Mouse (Mus musculus) monocyte, adult 59 days (primary cell): ENCODE data around the gene Nelfe. TPM values are rescaled to one million over a fixed set of nuclear protein-coding genes. Genes with fewer than 3 reads are reported as not detected.

Experiments used
- total RNA-seq, 2 experiments: library from RNA; stranded (reverse); gene quantifications; one replicate each; pipeline ENCODE4 v1.2.4; 2023

Nelfe gene
- total RNA-seq: 10 to 100 TPM; 21.6 to 31.4 TPM

DNA sequence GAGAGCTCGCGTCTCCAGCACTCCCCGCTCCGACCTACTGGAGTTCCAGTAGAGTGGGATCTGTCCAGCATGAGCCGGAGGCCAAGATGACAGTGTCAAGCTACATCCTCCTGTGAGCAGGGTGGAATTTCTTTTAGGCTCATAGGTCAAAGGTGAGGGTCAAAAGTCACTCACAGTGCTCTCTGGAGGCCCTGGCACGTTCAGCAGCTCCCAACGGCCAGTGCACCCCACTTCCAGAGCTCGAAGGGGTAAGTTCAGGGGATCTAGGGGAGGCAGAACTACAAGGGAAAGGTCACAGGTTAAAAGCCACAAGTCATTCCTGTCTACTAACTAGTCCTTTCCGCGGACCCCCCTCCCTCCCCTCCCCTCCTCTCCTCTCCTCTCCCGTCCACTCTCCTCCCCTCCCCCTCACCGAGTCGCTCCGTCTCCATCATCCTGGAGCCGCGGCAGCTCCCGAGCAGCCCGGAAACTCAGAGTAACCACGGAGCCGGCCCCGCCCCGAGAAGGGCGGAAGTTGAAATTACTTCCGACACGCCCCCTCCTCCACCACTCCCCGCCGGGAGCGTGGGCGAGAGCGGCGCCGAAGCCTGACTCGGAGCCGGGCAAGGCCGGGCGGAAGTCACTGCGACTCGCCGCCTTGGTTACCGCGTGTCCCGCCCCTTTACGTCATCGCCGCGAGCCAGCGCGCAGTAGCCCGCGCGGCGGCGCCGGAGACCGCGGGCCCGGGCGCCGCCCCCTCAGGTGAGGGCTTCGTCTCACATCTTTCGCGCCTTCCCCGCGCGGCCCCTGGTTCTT lies at the start of gene Nelfe, which contains the start of gene Skiv2l:
Gene Nelfe (plus strand): TSS at position 670 of the 795 bp plus-strand sequence.
Gene Skiv2l (minus strand): TSS at position 489 of the 795 bp plus-strand sequence.

GRCm38 (mm10) chr17:34804301-34804700 lies 45.9 kb upstream of the Nelfe start, which contains the start of gene Cyp21a1:
Gene Cyp21a1 (minus strand): TSS chr17:34804561.

GRCm38 (mm10) chr17:34836856-34837221 lies 13.4 kb upstream of the Nelfe start, which contains the start of the genes Stk19 and Dxo:
Gene Stk19 (minus strand): TSS chr17:34836945.
Gene Dxo (plus strand): TSS chr17:34837019.

DNA sequence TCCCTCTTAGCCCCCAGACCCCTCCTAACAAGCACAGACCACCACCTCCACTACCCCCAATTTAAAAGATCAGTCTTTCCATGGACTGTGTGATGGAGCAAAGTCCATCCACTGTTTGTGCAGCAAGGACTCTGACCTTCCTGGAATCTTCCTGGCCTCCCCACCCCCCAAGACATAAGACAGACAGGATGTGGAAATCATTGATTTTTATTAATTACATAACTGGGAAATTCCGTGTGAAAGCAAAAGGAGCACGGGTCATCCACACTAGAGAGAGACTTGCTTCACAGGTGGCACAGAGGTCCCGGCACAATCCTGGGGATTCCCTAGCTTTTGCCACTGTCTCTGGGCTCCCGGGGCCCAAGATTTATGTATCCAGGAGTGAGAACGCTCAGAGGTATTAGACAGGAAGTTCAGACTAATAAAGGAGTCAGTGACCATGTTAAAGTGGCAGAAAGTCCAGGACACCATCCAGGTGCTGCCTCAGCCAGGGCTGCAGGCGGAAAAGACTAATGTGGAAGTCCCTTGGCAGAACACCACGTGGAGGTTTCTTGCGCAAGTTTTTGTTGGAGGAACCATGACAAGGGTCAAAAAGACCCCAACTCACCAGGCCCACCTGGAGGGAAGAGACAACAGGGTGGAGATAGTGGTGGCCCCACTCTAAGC lies 12.4 kb downstream of the Nelfe start, which contains the start of gene Cfb:
Gene Cfb (minus strand): TSS at position 103 of the 666 bp plus-strand sequence.

GRCm38 (mm10) chr17:34879336-34879879 lies 29.2 kb downstream of the Nelfe start, which contains the start of gene Zbtb12:
Gene Zbtb12 (plus strand): TSS chr17:34879483.

GRCm38 (mm10) chr17:34881683-34882310 lies 31.6 kb downstream of the Nelfe start, which contains the start of gene Gm20547:
Gene Gm20547 (minus strand): TSS chr17:34882042.

DNA sequence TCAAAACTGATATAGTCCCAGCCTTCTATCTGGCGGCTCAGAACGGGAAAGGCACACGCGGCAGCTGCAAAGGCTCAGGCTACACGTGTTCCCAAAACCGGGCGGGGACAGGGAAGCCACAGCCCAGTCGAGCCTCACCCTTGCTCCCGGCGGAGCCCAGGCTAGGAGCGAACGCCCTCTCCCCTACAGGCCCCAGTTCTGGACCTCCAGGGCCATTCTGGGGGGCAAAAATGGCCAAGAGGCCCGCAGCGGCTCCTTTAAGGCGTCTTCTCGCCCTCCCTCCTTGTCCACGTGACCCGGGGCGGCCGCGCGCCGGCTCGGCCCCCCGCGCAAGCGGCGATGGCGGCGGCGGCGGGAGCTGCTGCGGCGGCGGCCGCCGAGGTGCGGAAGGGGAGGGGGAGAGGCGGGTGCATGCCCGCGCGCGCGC lies 48.0 kb downstream of the Nelfe start, which contains the start of the genes C2 and Ehmt2:
Gene C2 (minus strand): TSS at position 106 of the 427 bp plus-strand sequence.
Gene Ehmt2 (plus strand): TSS at position 310 of the 427 bp plus-strand sequence.

Other genes with a start within 250 kb of the Nelfe start
- gene Rnf5, start 246.7 kb upstream of the Nelfe start, total RNA-seq: 10 to 100 TPM; 41.0 to 43.3 TPM
- gene Agpat1, start 246.1 kb upstream of the Nelfe start, total RNA-seq: 10 to 100 TPM; 53.8 to 60.2 TPM
- gene Egfl8, start 234.4 kb upstream of the Nelfe start, total RNA-seq: 1 to 10 TPM; 8.9 to 9.4 TPM
- gene Ppt2, start 221.9 kb upstream of the Nelfe start, total RNA-seq: 100 to 1,000 TPM; 117 to 128 TPM
- gene Prrt1, start 220.9 kb upstream of the Nelfe start, total RNA-seq: 1 to 10 TPM in 1 of 2 experiments, under 1 TPM in 1; 0.79 to 1.2 TPM
- gene Fkbpl, start 205.6 kb upstream of the Nelfe start, total RNA-seq: 1 to 10 TPM; 7.5 to 9.4 TPM
- gene Atf6b, start 203.2 kb upstream of the Nelfe start, total RNA-seq: 100 to 1,000 TPM in 1 of 2 experiments, 10 to 100 TPM in 1; 99.5 to 108 TPM
- under 1 TPM; 0.24 to 0.37 TPM for gene Tnxb, start 179.9 kb upstream of the Nelfe start, total RNA-seq
- gene C4b, start 106.5 kb upstream of the Nelfe start, total RNA-seq: 10 to 100 TPM in 1 of 2 experiments, 1 to 10 TPM in 1; 5.0 to 25.9 TPM
- not detected for gene Cyp21a1, start 45.8 kb upstream of the Nelfe start, total RNA-seq
- gene Stk19, start 13.4 kb upstream of the Nelfe start, total RNA-seq: 10 to 100 TPM; 64.1 to 71.7 TPM
- 10 to 100 TPM; 48.5 to 48.9 TPM for gene Dxo, start 13.4 kb upstream of the Nelfe start, total RNA-seq
- gene Skiv2l, start 181 bp upstream of the Nelfe start, total RNA-seq: 10 to 100 TPM; 83.5 to 92.5 TPM
- gene Cfb, start 12.1 kb downstream of the Nelfe start, total RNA-seq: 10 to 100 TPM; 10.9 to 15.3 TPM
- gene Zbtb12, start 29.1 kb downstream of the Nelfe start, total RNA-seq: 1 to 10 TPM; 3.3 to 3.8 TPM
- gene Gm20547, start 31.7 kb downstream of the Nelfe start, total RNA-seq: not detected
- gene C2, start 47.9 kb downstream of the Nelfe start, total RNA-seq: 10 to 100 TPM; 16.6 to 17.2 TPM
- gene Ehmt2, start 48.1 kb downstream of the Nelfe start, total RNA-seq: 100 to 1,000 TPM; 134 to 139 TPM
- gene Slc44a4, start 64.1 kb downstream of the Nelfe start, total RNA-seq: not detected
- 10 to 100 TPM; 58.9 to 60.2 TPM for gene Neu1, start 80.9 kb downstream of the Nelfe start, total RNA-seq
- gene Hspa1b, start 108.8 kb downstream of the Nelfe start, total RNA-seq: 100 to 1,000 TPM; 240 to 289 TPM
- not detected for gene Gm20481, start 119.5 kb downstream of the Nelfe start, total RNA-seq
- gene Hspa1a, start 121.8 kb downstream of the Nelfe start, total RNA-seq: 100 to 1,000 TPM; 322 to 373 TPM
- gene Hspa1l, start 122.3 kb downstream of the Nelfe start, total RNA-seq: under 1 TPM; 0.55 to 0.76 TPM
- gene Lsm2, start 131.5 kb downstream of the Nelfe start, total RNA-seq: 10 to 100 TPM; 18.6 to 21.1 TPM
- 10 to 100 TPM; 89.4 to 93.9 TPM for gene Vars, start 150.6 kb downstream of the Nelfe start, total RNA-seq
- gene Vwa7, start 166.2 kb downstream of the Nelfe start, total RNA-seq: under 1 TPM in 1 of 2 experiments, not detected in 1; 0.16 TPM
- not detected for gene Sapcd1, start 177.6 kb downstream of the Nelfe start, total RNA-seq
- 1 to 10 TPM; 1.0 to 2.2 TPM for gene Msh5, start 196.4 kb downstream of the Nelfe start, total RNA-seq
- gene Clic1, start 199.6 kb downstream of the Nelfe start, total RNA-seq: 100 to 1,000 TPM; 258 to 267 TPM
- 1 to 10 TPM; 1.2 to 1.7 TPM for gene Ddah2, start 208.6 kb downstream of the Nelfe start, total RNA-seq
- gene Ly6g6c, start 215.0 kb downstream of the Nelfe start, total RNA-seq: not detected
- gene Mpig6b, start 215.8 kb downstream of the Nelfe start, total RNA-seq: not detected
- gene Ly6g6e, start 226.5 kb downstream of the Nelfe start, total RNA-seq: not detected
- gene Ly6g6d, start 227.7 kb downstream of the Nelfe start, total RNA-seq: not detected
- not detected for gene Ly6g6f, start 235.2 kb downstream of the Nelfe start, total RNA-seq
- gene Abhd16a, start 238.9 kb downstream of the Nelfe start, total RNA-seq: 10 to 100 TPM; 58.8 to 60.6 TPM